10 mouse cellular contexts compared by ENCODE assay signal in the genomic region with DNA sequence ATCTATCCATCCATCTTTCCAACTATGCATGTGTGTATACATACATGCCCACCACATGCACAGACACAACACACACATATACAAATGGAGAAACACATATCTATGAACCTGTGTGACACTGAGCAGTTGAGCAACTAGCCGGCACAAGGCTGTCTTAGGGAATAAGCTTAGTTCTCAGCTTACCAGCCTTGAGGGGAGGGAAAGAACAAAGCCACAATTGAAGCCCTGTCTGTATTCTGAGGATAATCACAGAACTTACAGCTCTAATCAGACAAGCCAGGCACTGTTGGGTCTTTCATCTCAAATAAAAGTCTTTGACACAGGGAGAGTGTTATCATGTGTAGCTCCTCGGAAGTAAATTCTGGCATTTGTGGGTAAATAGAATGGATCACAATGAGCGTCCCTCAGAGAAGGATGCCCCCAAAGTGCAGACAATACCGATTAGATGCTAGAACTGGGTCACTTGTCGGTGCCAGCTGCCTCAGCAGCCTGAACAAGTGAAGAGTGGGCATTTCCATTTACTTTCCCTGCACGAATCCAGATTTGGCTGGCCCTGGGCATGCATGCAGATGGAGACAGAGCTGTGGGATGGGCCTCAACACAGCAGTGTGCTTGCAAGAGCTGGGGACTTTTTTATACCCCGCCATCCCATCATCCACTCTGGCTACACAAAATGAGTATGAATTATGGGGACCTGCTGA.
DNase-seq lines count a peak whose midpoint lies in the region; ATAC-seq and TF ChIP-seq lines count a peak whose summit lies in the region.
"Had no signal": no experiment of that assay in that cellular context is flagged by ENCODE, and none has a peak within 500 bp of the region (broad histone marks: within the 10 kb centered on the region; RNA-seq: fewer than 3 reads in every experiment).

No protein-coding gene starts in this region.

- peak overlapping the region; percentile 52 for H3K27ac ChIP-seq in midbrain, embryonic 12.5 days (replicated peaks)
- no peak overlapping the region for H3K27ac ChIP-seq in midbrain, embryonic 10.5 days (replicated peaks)
- no peak overlapping the region for H3K27ac ChIP-seq in gastrocnemius, adult 2 months
- H3K27ac ChIP-seq: embryonic facial prominence, embryonic 15.5 days; liver, embryonic 13.5 days had no signal

- ATAC-seq in midbrain, embryonic 12.5 days (ENCODE audit: low FRiP score, low read depth), result peak; percentile 68; the same call in 1 of the 2 replicates

- peaks cover 15% of the 10 kb centered on the region for H3K4me1 ChIP-seq in midbrain, embryonic 12.5 days
- peaks cover 8% of the 10 kb centered on the region for H3K4me1 ChIP-seq in midbrain, embryonic 10.5 days
- H3K4me1 ChIP-seq: embryonic facial prominence, embryonic 15.5 days; liver, embryonic 13.5 days had no signal

- intact Hi-C loops in left cerebral cortex, postnatal 10 days (cut with DNase I), result no loop called here
- intact Hi-C loops in gastrocnemius, adult 2 months (cut with DNase I), result loop anchor here (2.0 kb wide), 1 partner anchor 23 kb away; no protein-coding TSS in a partner anchor

- TF ChIP-seq CTCF in gastrocnemius, adult 2 months (IDR thresholded peaks at IDR 0.05), result no peak

- no peaks in the 10 kb centered on the region for H3K36me3 ChIP-seq in midbrain, embryonic 12.5 days
- no peaks in the 10 kb centered on the region for H3K36me3 ChIP-seq in midbrain, embryonic 10.5 days
- H3K36me3 ChIP-seq: embryonic facial prominence, embryonic 15.5 days; liver, embryonic 13.5 days had no signal

- no peak overlapping the region for H3K9ac ChIP-seq in midbrain, embryonic 12.5 days (replicated peaks)
- H3K9ac ChIP-seq: embryonic facial prominence, embryonic 15.5 days; liver, embryonic 13.5 days had no signal

- no peak for DNase-seq in midbrain, embryonic 10.5 days (ENCODE audit: low spot score)
- peak; percentile 40 to 64 for DNase-seq in frontal cortex, postnatal 36 days (ENCODE audit: low spot score in 2 of 2)
- peak; percentile 65 to 80 for DNase-seq in left cerebral cortex, postnatal 10 days (ENCODE audit: extremely low spot score in 1 of 2, low spot score in 2 of 2)
- peak; percentile 48 for DNase-seq in right cerebral cortex, postnatal 25 days
- DNase-seq in ovary, postnatal 36 days (ENCODE audit: low spot score), result no peak
- DNase-seq in gastrocnemius, adult 2 months, result no peak
- DNase-seq in embryo, embryonic 10 days (ENCODE audit: low spot score), result no peak
- DNase-seq: liver, embryonic 13.5 days had no signal

- H3K27me3 ChIP-seq in midbrain, embryonic 12.5 days, result no peaks in the 10 kb centered on the region; the same call in 1 of the 2 replicates
- no peaks in the 10 kb centered on the region for H3K27me3 ChIP-seq in midbrain, embryonic 10.5 days (ENCODE audit: low read depth, poor library complexity, severe bottlenecking)
- H3K27me3 ChIP-seq: embryonic facial prominence, embryonic 15.5 days; liver, embryonic 13.5 days had no signal

- WGBS in midbrain, embryonic 12.5 days, result 37% methylated on average over 7 of the region's 7 CpGs
- 74% methylated on average over 7 of the region's 7 CpGs for WGBS in midbrain, embryonic 10.5 days

- no peak overlapping the region for H3K4me2 ChIP-seq in midbrain, embryonic 12.5 days (replicated peaks)
- H3K4me2 ChIP-seq: embryonic facial prominence, embryonic 15.5 days; liver, embryonic 13.5 days had no signal

- no peaks in the 10 kb centered on the region for H3K9me3 ChIP-seq in midbrain, embryonic 12.5 days
- no peaks in the 10 kb centered on the region for H3K9me3 ChIP-seq in midbrain, embryonic 10.5 days (replicated peaks)
- H3K9me3 ChIP-seq: embryonic facial prominence, embryonic 15.5 days; liver, embryonic 13.5 days had no signal

- H3K4me3 ChIP-seq in midbrain, embryonic 12.5 days, result no peak overlapping the region
- H3K4me3 ChIP-seq in midbrain, embryonic 10.5 days, result no peak overlapping the region
- H3K4me3 ChIP-seq in gastrocnemius, adult 2 months, result no peak overlapping the region
- H3K4me3 ChIP-seq: embryonic facial prominence, embryonic 15.5 days; liver, embryonic 13.5 days had no signal

Comparison
In these comparisons a context has a peak if more than half of its experiments do, and no peak if none do; other contexts are left out.
1. DNase-seq: peak in frontal cortex, postnatal 36 days (2 of 2), left cerebral cortex, postnatal 10 days (2 of 2) and right cerebral cortex, postnatal 25 days (single experiment); none in midbrain, embryonic 10.5 days (single experiment), ovary, postnatal 36 days (single experiment), gastrocnemius, adult 2 months (single experiment) and embryo, embryonic 10 days (single experiment).